Mouse (Mus musculus) small intestine, adult 2 months (tissue): ENCODE results near the gene Rasa3. TPM values are rescaled to one million over a fixed set of nuclear protein-coding genes. Genes with fewer than 3 reads are reported as not detected.

ENCODE experiments used
- H3K27ac ChIP-seq: fragments of 200-500 bp; 2 replicates; pipeline ENCODE4 v1.5.1; 2012; ENCODE audit warnings: low read depth, low read length, control low read depth, inconsistent platforms; ENCODE audit not compliant: insufficient read depth
- H3K27me3 ChIP-seq: fragments of 200-500 bp; 2 replicates; pipeline ENCODE4 v1.6.1; 2012; ENCODE audit warnings: mild to moderate bottlenecking, moderate library complexity, low read length, inconsistent platforms; ENCODE audit not compliant: control insufficient read depth, insufficient read depth
- H3K36me3 ChIP-seq: fragments of 200-500 bp; 2 replicates; pipeline ENCODE4 v1.6.1; 2012; ENCODE audit warnings: mild to moderate bottlenecking, low read length, control low read depth, inconsistent platforms; ENCODE audit not compliant: control insufficient read depth, insufficient read depth
- H3K4me1 ChIP-seq: fragments of 200-500 bp; 2 replicates; pipeline ENCODE4 v1.6.1; 2012; ENCODE audit warnings: low read length, inconsistent platforms, mixed read lengths; ENCODE audit not compliant: control insufficient read depth, insufficient read depth, insufficient read length
- H3K4me3 ChIP-seq: fragments of 200-500 bp; 2 replicates; pipeline ENCODE4 v1.5.1; 2012; ENCODE audit warnings: low read depth, mild to moderate bottlenecking, control low read depth, inconsistent platforms, low read length, moderate library complexity
- CTCF ChIP-seq: fragments of 200-500 bp; IDR thresholded peaks from 2 replicates; pipeline ENCODE4 v1.5.1; 2012; ENCODE audit warnings: low read depth, mild to moderate bottlenecking, control low read depth, inconsistent platforms, low read length, moderate library complexity, mixed read lengths; ENCODE audit not compliant: insufficient replicate concordance, insufficient read length; ENCODE audit errors: extremely low read depth
- POLR2A ChIP-seq: fragments of 200-500 bp; IDR thresholded peaks from 2 replicates; pipeline ENCODE4 v1.6.1; 2012; ENCODE audit warnings: low read depth, mild to moderate bottlenecking, control low read depth, inconsistent platforms, low read length, moderate library complexity
- WGBS: fragments of 180-500 bp; shearing (Covaris S2); methylation state at CpG from one replicate; pipeline ENCODE4 v1.1.7; 2018; 5-methylcytosine and 5-hydroxymethylcytosine counted together
- polyA plus RNA-seq: library from polyadenylated mRNA; depleted of rRNA; stranded (reverse); fragments of >200 nt; gene quantifications from 2 replicates; pipeline ENCODE4 v1.2.3, GENCODE M21; 2012

Gene Rasa3
- polyA plus RNA-seq, 1 experiment: 13.1 TPM

- Histone ChIP-seq H3K36me3 (peaks cover 17% of the 10 kb centered on the region), H3K4me3 (no peak overlapping the region), H3K27ac (no peak overlapping the region), H3K4me1 (peaks cover 13% of the 10 kb centered on the region), H3K27me3 (no peaks in the 10 kb centered on the region)
- 90% methylated on average over 10 of the region's 10 CpGs for WGBS
- TF ChIP-seq POLR2A: no peak
Measured at GRCm38 (mm10) chr8:13626114-13626513, 51.3 kb downstream of the Rasa3 start.

GRCm38 (mm10) chr8:13625281-13625970 is 52.0 kb downstream of the Rasa3 start:
- WGBS: 75% methylated on average over 5 of the region's 5 CpGs
- peak overlapping the region; percentile 17 for H3K27ac ChIP-seq
- H3K27me3 ChIP-seq: no peaks in the 10 kb centered on the region
- TF ChIP-seq POLR2A (no peak), CTCF (no peak)
- H3K4me1 ChIP-seq: peaks cover 13% of the 10 kb centered on the region
- H3K4me3 ChIP-seq: no peak overlapping the region
- peaks cover 13% of the 10 kb centered on the region; the same call in 1 of the 2 replicates for H3K36me3 ChIP-seq

GRCm38 (mm10) chr8:13624863-13625262 is 52.5 kb downstream of the Rasa3 start:
- peak overlapping the region; percentile 17 for H3K27ac ChIP-seq
- 13% methylated on average over 11 of the region's 11 CpGs for WGBS
- H3K36me3 ChIP-seq: peaks cover 8% of the 10 kb centered on the region; the same call in 1 of the 2 replicates
- H3K27me3 ChIP-seq: no peaks in the 10 kb centered on the region
- peaks cover 15% of the 10 kb centered on the region for H3K4me1 ChIP-seq
- H3K4me3 ChIP-seq: no peak overlapping the region
- no peak for TF ChIP-seq POLR2A
- no peak for TF ChIP-seq CTCF

- H3K4me3 ChIP-seq: no peak overlapping the region
- peaks cover 8% of the 10 kb centered on the region; the same call in 1 of the 2 replicates for H3K36me3 ChIP-seq
- WGBS: 31% methylated on average over 10 of the region's 10 CpGs
- no peak for TF ChIP-seq POLR2A
- TF ChIP-seq CTCF: no peak
- H3K27me3 ChIP-seq: no peaks in the 10 kb centered on the region
- peak overlapping the region; percentile 17; the same call in 1 of the 2 replicates for H3K27ac ChIP-seq
- H3K4me1 ChIP-seq: peaks cover 15% of the 10 kb centered on the region
Measured at GRCm38 (mm10) chr8:13623911-13624421, 53.4 kb downstream of the Rasa3 start.

GRCm38 (mm10) chr8:13623038-13623750 is 54.2 kb downstream of the Rasa3 start:
- H3K27ac ChIP-seq: no peak overlapping the region
- H3K27me3 ChIP-seq: no peaks in the 10 kb centered on the region
- peaks cover 15% of the 10 kb centered on the region for H3K4me1 ChIP-seq
- no peak overlapping the region for H3K4me3 ChIP-seq
- 79% methylated on average over 9 of the region's 9 CpGs for WGBS
- TF ChIP-seq POLR2A: no peak
- TF ChIP-seq CTCF: no peak
- H3K36me3 ChIP-seq: peaks cover 8% of the 10 kb centered on the region; the same call in 1 of the 2 replicates

GRCm38 (mm10) chr8:13620226-13620920 is 57.0 kb downstream of the Rasa3 start:
- no peak for TF ChIP-seq POLR2A
- no peak for TF ChIP-seq CTCF
- H3K4me3 ChIP-seq: no peak overlapping the region
- H3K27ac ChIP-seq: peak overlapping the region; percentile 43
- no peaks in the 10 kb centered on the region for H3K36me3 ChIP-seq
- H3K4me1 ChIP-seq: peaks cover 11% of the 10 kb centered on the region
- 87% methylated on average over 9 of the region's 9 CpGs for WGBS
- no peaks in the 10 kb centered on the region for H3K27me3 ChIP-seq
